Mouse (Mus musculus) R1 (cell line): ENCODE results near the gene Runx2.

ENCODE experiments used
- DNase-seq: peaks from one replicate; pipeline ENCODE4 v3.0.0-alpha.2; 2018; ENCODE audit warnings: low read depth, low spot score

Gene Runx2

GRCm38 (mm10) chr17:44662080-44662706 is 152.4 kb downstream of the Runx2 start:
- DNase-seq: no peak

DNA sequence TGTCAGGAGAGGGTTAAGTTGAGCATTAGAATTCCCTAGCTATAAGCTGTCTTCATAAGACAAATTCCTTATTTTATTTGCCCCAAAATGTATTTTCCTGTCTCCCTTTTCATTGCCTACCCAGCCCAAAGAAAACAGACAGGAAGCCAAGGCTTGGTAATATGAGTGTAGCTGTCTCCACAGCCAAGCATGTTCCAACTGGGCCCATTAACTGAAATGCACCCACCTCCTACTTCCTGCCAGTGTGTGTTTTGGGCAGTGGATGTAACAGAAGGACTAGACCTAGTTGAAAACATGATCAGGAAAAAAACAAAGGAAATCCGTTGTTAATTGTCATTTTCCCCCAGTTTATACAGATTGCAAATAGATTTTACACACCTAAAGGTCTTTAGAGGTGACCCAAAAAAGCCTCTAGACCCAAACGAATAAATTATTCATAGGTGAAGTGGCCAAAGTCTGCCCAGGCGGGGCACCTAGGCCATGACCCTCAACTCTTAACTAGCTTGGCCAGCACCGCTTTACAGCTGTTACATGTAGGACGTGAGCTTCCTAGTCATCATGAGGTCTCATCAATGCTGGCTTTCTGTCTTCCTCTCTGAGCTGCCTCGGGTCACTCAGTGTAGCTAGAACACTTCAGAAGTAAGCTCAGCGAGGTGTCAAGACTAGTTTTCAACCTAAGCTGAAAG is 154.3 kb downstream of the Runx2 start:
- DNase-seq: no peak

- no peak for DNase-seq
These were observed 160.1 kb downstream of the Runx2 start for GRCm38 (mm10) chr17:44654503-44654902.

DNA sequence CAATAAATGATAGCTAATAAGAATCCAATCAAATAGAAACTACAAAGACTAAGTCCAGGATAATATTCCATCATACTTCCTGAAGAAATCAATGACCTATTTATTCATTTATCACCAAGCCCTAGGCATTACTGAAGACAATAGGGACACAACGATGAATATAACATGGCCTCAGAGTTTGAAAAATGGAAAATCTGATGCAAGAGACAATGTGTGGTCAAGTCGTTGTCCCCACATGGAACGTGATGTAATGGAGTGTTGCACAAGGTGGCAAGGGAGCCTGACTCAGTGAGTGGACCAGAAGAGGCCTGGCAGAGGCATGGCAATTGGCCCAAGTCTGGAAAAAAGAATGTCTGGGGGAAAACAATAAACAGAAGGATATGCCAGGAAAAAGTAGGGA is 161.5 kb downstream of the Runx2 start:
- DNase-seq: no peak

GRCm38 (mm10) chr17:44652054-44652453 is 162.5 kb downstream of the Runx2 start:
- no peak for DNase-seq

DNA sequence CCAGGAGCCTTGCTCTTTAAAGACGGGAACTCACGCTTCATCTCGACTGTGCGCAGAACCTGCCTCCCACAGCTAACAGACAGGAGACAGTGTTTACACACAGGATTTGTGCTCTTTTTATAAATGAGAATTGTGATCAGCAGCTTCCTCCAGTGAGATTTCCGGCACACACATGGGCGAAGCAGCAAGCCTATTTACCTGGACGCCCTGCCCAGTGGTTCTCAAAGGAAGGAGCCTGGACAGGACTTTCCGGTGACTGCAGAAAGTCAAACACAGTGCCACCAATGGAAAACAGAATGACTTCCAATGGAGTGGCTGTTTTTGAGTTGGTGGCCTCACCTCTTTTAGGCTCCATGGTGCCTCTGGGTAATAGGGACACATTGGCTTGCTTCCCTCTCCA is 163.0 kb downstream of the Runx2 start:
- no peak for DNase-seq

DNA sequence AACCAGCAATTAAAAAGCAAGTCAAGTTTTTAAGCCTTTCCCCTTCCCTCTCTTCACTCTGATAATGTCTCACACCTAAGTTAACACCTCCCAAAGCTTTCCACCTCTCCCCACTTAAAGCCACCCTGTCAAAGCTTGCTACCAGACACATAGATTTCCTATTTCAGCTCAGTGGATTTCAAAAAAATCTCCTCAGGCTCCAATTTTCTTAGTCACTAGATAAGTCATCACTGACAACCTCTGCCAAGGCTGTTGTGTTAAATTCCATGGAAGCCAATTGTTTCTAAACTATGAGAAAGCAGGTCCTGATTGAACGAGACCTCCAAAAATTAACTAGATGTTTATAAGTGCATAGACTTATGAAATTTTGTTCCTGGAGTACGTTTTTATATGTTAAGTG is 164.2 kb downstream of the Runx2 start:
- no peak for DNase-seq

GRCm38 (mm10) chr17:44649056-44649455 is 165.5 kb downstream of the Runx2 start:
- peak; percentile 12 for DNase-seq

- DNase-seq: no peak
These were observed 166.7 kb downstream of the Runx2 start for GRCm38 (mm10) chr17:44647916-44648315.

- DNase-seq: no peak
These were observed 169.5 kb downstream of the Runx2 start for GRCm38 (mm10) chr17:44645146-44645545.

GRCm38 (mm10) chr17:44643260-44643659 is 171.3 kb downstream of the Runx2 start:
- DNase-seq: no peak

DNA sequence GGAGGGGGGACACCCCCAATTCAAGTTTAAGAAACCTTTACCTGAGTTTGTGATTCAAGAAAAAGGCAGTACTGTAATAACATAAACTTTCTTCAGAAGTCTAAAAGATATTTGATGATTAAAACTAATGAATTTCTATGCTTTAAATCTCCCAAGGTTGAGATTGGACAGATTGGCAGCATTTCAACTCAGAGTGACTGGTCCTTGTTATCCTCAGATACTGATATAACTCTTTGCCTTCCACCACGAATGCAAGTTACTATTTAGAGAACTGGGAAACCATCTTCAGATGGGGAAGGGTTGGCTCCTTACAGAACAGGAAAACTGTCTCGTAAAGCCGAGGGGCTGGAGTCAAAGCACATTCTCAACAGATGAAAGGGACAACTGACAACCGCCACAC is 172.5 kb downstream of the Runx2 start:
- no peak for DNase-seq

DNA sequence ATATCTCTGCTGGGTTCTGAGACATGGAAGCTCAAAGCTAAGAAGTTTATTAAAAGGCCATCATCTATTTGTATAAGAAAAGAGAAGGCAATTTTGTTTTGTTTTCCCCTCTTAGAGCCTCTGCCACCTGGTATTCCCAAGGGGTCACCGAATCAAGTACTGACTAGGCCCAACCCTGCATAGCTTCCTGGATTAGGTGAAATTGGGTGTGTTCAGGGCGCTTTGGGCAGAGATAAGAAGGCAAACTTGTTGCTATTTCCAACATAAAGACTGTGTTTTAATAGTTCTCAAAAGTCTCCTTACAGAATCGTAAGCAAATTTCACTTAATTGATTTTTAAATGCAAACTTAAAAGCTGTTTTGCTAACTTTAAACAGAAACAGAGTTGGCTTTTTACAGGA is 173.7 kb downstream of the Runx2 start:
- no peak for DNase-seq

DNA sequence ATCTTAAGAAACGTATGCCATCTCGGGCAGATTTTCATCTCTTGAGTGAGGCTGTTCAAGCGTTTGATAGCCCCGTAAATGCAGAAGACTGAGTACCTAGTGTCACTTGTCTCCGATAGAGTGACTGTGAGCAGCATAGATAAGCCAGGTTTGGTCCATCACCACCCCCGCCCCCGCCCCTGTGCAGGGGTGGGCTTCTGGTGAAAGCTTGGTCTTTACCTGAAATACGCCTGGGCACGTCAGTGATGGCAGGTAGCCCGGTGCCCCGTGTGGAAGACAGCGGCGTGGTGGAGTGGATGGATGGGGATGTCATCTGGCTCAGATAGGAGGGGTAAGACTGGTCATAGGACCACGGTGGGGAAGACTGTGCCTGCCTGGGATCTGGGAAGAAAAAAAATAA is 175.2 kb downstream of the Runx2 start:
- no peak for DNase-seq

DNA sequence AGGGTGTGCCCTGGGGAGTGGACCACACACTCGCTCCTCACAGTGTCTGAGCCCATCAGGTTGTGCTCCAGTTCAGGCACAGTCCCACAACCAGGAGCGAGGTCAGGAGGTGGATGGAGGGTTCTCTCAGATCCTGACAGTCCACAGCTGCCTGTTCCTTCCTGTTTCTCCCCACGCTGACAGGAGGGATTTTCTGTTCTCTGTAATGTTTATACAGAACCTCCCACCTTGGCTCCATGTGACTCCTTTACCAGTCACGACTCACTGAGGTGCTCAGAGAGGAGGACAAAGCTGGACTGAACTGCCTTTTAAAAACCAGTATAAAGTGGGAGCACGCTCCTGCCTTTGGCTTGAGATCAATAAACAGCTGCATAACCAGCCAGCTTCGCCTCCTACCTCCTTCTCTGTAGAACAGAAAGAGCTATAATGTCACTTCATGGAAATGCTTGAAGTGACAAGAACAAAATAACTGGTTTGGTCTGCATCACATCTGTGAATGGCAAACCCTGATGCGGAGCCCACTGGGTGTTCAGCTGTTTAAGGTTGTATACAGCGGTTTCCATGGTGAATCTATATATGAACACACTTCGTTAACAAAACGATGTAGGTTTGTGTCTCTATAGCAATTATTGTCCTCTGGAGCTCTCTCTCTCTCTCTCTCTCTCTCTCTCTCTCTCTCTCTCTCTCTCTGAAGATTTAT is 177.3 kb downstream of the Runx2 start:
- DNase-seq: no peak

DNA sequence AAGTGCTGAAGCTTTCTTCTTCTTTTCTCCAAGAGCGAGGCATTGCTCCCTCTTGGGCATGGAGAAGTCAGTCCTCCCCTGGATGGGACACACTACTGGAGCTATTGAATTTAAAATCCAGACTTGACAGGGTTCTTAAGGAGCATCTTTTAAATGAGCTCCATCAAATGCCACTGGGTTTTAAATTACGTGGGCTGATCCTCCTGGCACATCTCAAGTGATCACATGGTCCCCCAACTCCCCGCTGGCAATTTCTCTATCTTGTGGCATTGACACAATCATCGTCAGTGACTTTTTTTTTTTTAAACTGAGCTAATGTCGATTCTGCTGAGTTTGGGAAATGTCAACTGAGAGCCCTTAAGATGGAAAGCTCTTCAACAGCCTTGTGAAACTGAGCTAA is 180.1 kb downstream of the Runx2 start:
- DNase-seq: no peak

DNA sequence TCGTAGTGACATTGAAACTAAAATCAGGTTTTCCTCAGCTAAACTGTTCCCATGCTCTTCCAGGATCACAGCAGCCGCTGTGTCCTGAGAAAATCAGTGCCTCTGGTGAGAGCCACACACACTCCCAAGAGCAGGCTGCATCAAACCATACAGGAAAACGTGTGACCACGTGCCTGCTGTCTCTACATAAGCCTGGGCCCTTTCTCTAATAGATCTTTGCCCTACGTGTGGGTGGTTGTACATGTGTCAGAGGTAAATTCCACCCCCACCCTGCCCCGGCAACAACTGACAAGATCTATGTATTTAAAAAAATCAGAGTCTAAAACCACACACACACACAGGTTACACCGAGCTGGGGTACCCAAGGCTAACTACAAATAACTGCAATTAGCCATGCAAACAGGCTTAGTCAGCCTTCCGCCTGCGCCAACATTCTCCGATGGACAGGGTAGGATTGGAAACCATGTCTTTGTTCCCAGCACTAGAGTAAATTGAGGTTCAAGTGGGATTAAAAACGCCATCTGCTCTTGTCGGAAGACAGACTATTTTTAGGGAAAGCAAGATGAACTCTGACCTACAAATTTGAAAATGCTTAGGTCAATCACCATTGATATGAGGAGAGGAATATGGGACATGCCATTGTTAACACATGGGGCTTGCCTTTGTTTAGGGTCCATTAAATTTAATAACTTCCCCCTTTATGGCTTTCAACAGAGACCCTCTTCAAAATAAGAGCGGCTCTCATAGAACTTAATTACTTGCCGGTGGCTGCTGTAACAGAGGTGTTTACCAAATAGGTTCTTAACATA is 180.8 kb downstream of the Runx2 start:
- DNase-seq: no peak

DNA sequence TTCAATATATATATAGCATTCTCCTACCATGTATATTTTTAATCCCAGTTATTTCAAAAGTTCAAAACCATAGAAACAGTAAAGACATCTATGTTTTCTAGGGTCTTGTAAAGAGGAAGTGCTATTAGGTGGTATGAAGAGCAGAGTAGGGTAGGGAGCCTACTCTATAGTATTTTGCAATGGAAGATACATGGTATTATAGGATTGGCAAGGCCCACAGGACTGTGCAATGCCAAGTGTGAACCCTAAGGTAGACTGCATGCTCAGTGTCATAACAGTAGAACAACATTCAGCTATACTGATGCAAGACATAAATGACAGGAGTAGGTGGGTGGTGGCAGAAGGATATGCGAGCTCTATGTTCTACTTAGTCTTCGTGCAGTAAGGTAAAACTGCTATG is 181.7 kb downstream of the Runx2 start:
- no peak for DNase-seq

DNA sequence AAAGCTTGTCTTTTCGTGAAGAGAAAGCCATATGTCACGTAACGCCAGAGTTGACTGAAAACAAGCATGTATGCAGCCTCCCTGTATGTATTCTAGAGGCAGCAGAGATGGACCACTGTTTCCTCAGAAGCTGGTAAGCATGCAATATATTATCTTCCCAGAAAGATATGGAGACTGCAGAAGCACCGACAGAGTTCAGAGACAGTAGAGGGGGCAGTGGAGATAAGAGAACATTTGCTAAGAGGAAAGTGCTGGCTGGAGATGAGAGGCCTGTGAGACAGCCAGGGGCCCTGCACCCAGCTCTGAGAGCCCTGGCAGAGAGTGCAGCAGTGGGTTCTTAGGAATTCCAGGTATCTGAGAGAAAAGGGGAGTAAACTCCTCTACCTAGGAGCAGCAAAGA is 182.3 kb downstream of the Runx2 start:
- DNase-seq: no peak

DNA sequence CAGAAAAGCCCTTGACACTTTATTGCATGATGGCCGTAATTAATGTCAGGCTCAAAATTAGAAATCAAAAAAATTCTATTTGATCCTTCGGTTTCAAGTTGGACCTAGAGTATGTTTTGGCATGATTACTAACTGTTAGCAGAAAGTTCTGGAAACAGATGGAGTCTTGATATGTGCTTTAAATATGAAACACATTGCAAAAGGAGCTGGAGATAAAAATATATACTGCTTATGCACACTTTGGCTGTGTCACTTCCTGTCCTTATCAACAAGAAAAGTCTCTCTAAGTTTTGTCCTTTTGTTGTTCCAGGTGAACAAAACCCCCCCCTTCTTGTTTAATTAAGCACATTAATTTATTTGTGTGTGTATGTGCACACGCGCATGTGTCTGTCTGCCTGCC is 183.0 kb downstream of the Runx2 start:
- no peak for DNase-seq

DNA sequence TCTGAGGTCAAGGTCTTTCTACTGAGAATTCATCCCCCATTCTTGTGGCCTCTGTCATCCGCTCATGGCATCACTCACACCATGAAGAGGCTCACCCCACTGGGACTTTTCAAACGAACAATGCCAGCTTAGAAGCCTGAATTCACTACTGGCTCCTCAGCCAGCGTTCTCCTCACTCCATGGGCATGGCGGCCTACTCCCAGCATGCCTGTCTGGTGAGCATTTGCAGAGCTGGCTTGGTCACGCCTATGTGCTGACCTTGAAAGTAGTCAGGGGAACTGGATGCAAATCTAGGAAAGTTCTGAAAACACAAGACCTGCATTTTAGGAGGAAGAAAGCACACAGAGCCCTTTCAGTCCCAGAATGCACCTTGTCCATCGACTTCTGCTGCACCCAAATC is 187.3 kb downstream of the Runx2 start:
- no peak for DNase-seq

GRCm38 (mm10) chr17:44623707-44624106 is 190.9 kb downstream of the Runx2 start:
- DNase-seq: no peak
